Mouse (Mus musculus) common myeloid progenitor, adult 5-6 weeks (primary cell): ENCODE results near the gene Timm23. TPM values are rescaled to one million over a fixed set of nuclear protein-coding genes. Genes with fewer than 3 reads are reported as not detected.
"Not testable (repeated sequence)": the region's sequence is repeated elsewhere in the genome, so short reads cannot be mapped to it uniquely, and the experiment has no call there.

ENCODE experiments used
- ATAC-seq: replicated peaks from 2 replicates; pipeline ENCODE4 v1.8.0; 2016; ENCODE audit warnings: low read depth, mild to moderate bottlenecking, moderate TSS enrichment, inconsistent platforms; ENCODE audit not compliant: poor library complexity, severe bottlenecking
- total RNA-seq: library from RNA; stranded (forward); fragments of 200-1000, 187-1606 nt; gene quantifications from 2 replicates; pipeline ENCODE4 v1.2.3, GENCODE M21; 2017

The Timm23 gene
- 160 and 196 TPM in 2 replicates for total RNA-seq

- ATAC-seq = peak; percentile 98
These were observed at the start of gene Timm23, which contains the start of gene Parg for GRCm38 (mm10) chr14:32201791-32202451. Timm23 (minus strand) TSS chr14:32201898. Parg (plus strand) TSS chr14:32201949.

- no peak for ATAC-seq
These were observed 47.9 kb upstream of the Timm23 start for GRCm38 (mm10) chr14:32249616-32250015.

- no peak for ATAC-seq
These were observed 44.3 kb upstream of the Timm23 start for GRCm38 (mm10) chr14:32246019-32246418.

GRCm38 (mm10) chr14:32242401-32242800 is 40.7 kb upstream of the Timm23 start:
- ATAC-seq = no peak

GRCm38 (mm10) chr14:32228996-32229395 is 27.3 kb upstream of the Timm23 start:
- no peak for ATAC-seq

GRCm38 (mm10) chr14:32226601-32227000 is 24.9 kb upstream of the Timm23 start:
- no peak for ATAC-seq

GRCm38 (mm10) chr14:32201354-32201753 is 344 bp downstream of the Timm23 start:
- peak; percentile 26; the same call in 1 of the 2 replicates for ATAC-seq

- ATAC-seq = not testable (repeated sequence)
These were observed 8.1 kb downstream of the Timm23 start for GRCm38 (mm10) chr14:32193557-32193956.

GRCm38 (mm10) chr14:32192437-32192836 is 9.3 kb downstream of the Timm23 start:
- peak; percentile 92 for ATAC-seq

- ATAC-seq = no peak
These were observed 9.8 kb downstream of the Timm23 start for GRCm38 (mm10) chr14:32191926-32192325.

- ATAC-seq = no peak
These were observed 10.9 kb downstream of the Timm23 start for GRCm38 (mm10) chr14:32190627-32191391.

GRCm38 (mm10) chr14:32183846-32184245 is 17.9 kb downstream of the Timm23 start:
- no peak for ATAC-seq

GRCm38 (mm10) chr14:32180861-32181260 is 20.8 kb downstream of the Timm23 start:
- ATAC-seq = no peak

- no peak for ATAC-seq
These were observed 22.1 kb downstream of the Timm23 start for GRCm38 (mm10) chr14:32179393-32180195.

- not testable (repeated sequence) for ATAC-seq
These were observed 25.1 kb downstream of the Timm23 start for GRCm38 (mm10) chr14:32176590-32176989.

- ATAC-seq = 0 out of 2 replicates have a peak, but pooled peaks have one; percentile 25
These were observed 26.4 kb downstream of the Timm23 start for GRCm38 (mm10) chr14:32175310-32175709.

- ATAC-seq = no peak
These were observed 31.6 kb downstream of the Timm23 start for GRCm38 (mm10) chr14:32170137-32170536.

- peak; percentile 71 for ATAC-seq
These were observed 33.0 kb downstream of the Timm23 start for GRCm38 (mm10) chr14:32168653-32169231.

- ATAC-seq = peak; percentile 33
These were observed 34.4 kb downstream of the Timm23 start for GRCm38 (mm10) chr14:32167326-32167725.

GRCm38 (mm10) chr14:32166840-32167239 is 34.9 kb downstream of the Timm23 start:
- no peak for ATAC-seq
